Mouse (Mus musculus) forebrain, embryonic 11.5 days (tissue): ENCODE measurements at regions not wholly inside any gene's neighbourhood (a gene's known extent, or its start where the extent isn't known, plus 50 kb on each side); places are given as distances from the start of the nearest gene placed in this dataset.

Source experiments
- ATAC-seq: fragments of 200-750 bp; cut with Nextera tagmentation; replicated peaks from 2 replicates; pipeline ENCODE4 v1.8.0; 2017; ENCODE audit warnings: moderate TSS enrichment; ENCODE audit not compliant: low FRiP score
- DNase-seq: peaks from one replicate; pipeline ENCODE4 v3.0.0-alpha.2; 2017; ENCODE audit warnings: low spot score
- H3K27ac ChIP-seq: fragments of 300-500 bp; sonication (generic); 2 replicates; pipeline ENCODE4 v1.5.1; 2014; ENCODE audit warnings: low read depth, low read length
- H3K27me3 ChIP-seq: fragments of 300-500 bp; sonication (generic); 2 replicates; pipeline ENCODE4 v1.6.1; 2014; ENCODE audit warnings: mild to moderate bottlenecking, low read length, mixed read lengths; ENCODE audit not compliant: control insufficient read depth, insufficient read depth
- H3K36me3 ChIP-seq: fragments of 300-500 bp; sonication (generic); 2 replicates; pipeline ENCODE4 v1.6.1; 2014; ENCODE audit warnings: mild to moderate bottlenecking, low read length, moderate library complexity, mixed read lengths; ENCODE audit not compliant: control insufficient read depth, insufficient read depth
- H3K4me1 ChIP-seq: fragments of 300-500 bp; sonication (generic); replicated peaks from 2 replicates; pipeline ENCODE4 v1.6.1; 2014; ENCODE audit warnings: low read length, mixed read lengths; ENCODE audit not compliant: control insufficient read depth, insufficient read depth
- H3K4me2 ChIP-seq: fragments of 300-500 bp; sonication (generic); 2 replicates; pipeline ENCODE4 v1.6.1; 2014; ENCODE audit warnings: low read depth, mild to moderate bottlenecking, low read length, moderate library complexity, mixed read lengths; ENCODE audit not compliant: severe bottlenecking
- H3K4me3 ChIP-seq: fragments of 300-500 bp; sonication (generic); 2 replicates; pipeline ENCODE4 v1.5.1; 2014; ENCODE audit warnings: low read depth, low read length
- H3K9ac ChIP-seq: fragments of 300-500 bp; sonication (generic); 2 replicates; pipeline ENCODE4 v1.6.1; 2014; ENCODE audit warnings: low read length
- H3K9me3 ChIP-seq: fragments of 300-500 bp; sonication (generic); 2 replicates; pipeline ENCODE4 v1.6.1; 2016; ENCODE audit warnings: low read length, mixed read lengths; ENCODE audit not compliant: control insufficient read depth
- WGBS: fragments of 180-500 bp; shearing (Covaris S2); extraction: QIAGEN DNeasy Blood & Tissue Kit; methylation state at CpG from one replicate; pipeline ENCODE4 v1.1.7; 2014; 5-methylcytosine and 5-hydroxymethylcytosine counted together

DNA sequence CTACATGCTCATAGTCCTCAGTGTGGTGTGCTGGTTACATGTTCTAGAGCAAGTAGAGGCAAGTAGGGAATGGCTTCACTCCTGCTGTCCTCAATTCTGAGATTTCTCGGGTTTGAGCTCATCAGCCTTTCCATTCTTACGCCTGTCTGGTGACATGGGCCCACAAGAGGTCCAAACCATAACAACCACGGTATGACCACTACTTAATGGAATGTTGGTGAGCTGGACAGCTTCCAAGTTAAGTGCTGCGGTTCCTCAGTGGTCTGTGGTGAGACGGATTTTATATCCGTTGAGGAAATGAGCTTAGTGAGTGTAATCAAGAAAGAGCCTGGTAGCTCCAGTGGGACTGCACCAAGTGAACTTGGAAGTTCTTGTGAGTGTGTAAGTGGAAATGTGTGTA is 381.6 kb downstream of the 1810013L24Rik start:
- Histone ChIP-seq H3K9ac (no peak overlapping the region), H3K27ac (no peak overlapping the region), H3K9me3 (no peaks in the 10 kb centered on the region), H3K27me3 (no peaks in the 10 kb centered on the region), H3K4me2 (no peak overlapping the region), H3K4me1 (no peaks in the 10 kb centered on the region), H3K4me3 (no peak overlapping the region), H3K36me3 (no peaks in the 10 kb centered on the region)
- ATAC-seq (no peak), DNase-seq (no peak)
- WGBS: 90% methylated on average over 6 of the region's 6 CpGs

DNA sequence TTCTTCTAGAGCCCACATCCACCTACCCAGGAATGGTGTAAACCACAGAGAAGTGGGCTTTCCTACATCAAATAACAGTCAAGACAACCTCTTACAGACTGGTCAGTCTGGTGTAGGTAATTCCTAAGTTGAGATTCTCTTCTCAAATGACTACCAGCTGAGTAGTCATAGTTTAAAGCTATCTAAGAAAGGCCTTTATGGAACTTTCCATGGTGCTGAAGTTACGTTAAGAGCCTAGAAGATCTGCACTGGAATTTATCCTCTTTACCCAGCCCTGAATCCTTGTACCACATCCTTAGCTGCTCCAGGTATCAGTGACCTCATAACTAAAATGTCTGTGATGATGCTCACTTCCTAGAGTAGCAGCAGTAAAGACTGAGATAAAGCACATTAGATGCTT is 385.2 kb downstream of the 1810013L24Rik start:
- H3K27ac ChIP-seq: no peak overlapping the region
- no peak for ATAC-seq
- H3K36me3 ChIP-seq: no peaks in the 10 kb centered on the region
- H3K4me3 ChIP-seq: no peak overlapping the region
- no peak overlapping the region for H3K4me2 ChIP-seq
- 61% methylated on average over 1 of the region's 1 CpGs for WGBS
- H3K9ac ChIP-seq: no peak overlapping the region
- H3K4me1 ChIP-seq: no peaks in the 10 kb centered on the region
- DNase-seq: no peak
- no peaks in the 10 kb centered on the region for H3K9me3 ChIP-seq
- no peaks in the 10 kb centered on the region for H3K27me3 ChIP-seq

DNA sequence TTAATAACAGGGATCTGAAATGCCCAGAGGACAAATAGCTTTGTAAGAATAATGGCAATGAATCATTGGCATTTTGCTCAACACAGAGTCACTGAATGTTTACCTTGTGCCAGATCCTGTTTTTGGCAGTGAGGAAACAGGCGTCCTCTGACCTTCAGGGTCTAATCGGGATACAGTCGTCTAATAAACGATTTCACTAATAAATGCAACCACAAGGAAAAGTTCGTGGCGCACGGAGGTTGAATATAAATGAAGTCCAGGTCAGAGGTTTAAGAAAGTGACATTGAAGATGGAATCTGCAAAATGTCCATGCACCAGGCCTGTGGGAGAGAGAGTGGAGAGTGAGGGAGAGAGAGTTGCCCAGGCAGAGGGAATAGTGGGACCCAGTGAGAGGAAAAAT is 387.5 kb downstream of the 1810013L24Rik start:
- 92% methylated on average over 7 of the region's 7 CpGs for WGBS
- H3K27ac ChIP-seq: no peak overlapping the region
- H3K4me1 ChIP-seq: no peaks in the 10 kb centered on the region
- no peak overlapping the region for H3K4me2 ChIP-seq
- H3K4me3 ChIP-seq: no peak overlapping the region
- H3K9me3 ChIP-seq: no peaks in the 10 kb centered on the region
- no peak overlapping the region for H3K9ac ChIP-seq
- H3K36me3 ChIP-seq: no peaks in the 10 kb centered on the region
- DNase-seq: no peak
- no peak for ATAC-seq
- H3K27me3 ChIP-seq: no peaks in the 10 kb centered on the region

DNA sequence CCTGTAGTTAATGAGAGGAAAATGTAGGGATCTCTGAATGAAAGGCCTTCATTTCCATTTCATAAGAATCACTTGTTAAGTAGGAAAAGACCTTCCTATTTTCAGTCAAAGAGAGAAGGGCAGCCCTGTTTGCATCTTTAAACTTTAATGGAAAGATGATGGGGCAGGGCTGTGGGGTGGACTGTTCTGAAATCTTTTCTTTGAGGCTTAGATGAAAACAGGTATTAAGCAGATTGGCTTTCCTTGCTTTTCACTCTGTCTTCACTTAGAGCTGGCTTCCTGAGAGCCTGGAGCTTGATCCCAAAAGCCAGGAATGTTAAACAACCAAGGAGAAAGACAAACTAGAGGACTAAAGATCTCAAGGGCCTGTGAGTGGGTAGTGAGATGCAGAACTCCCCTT is 400.3 kb downstream of the 1810013L24Rik start:
- ATAC-seq: no peak
- H3K36me3 ChIP-seq: no peaks in the 10 kb centered on the region
- H3K4me2 ChIP-seq: no peak overlapping the region
- 0 out of 2 replicates have a peak, but pooled peaks cover 2% of the 10 kb centered on the region for H3K4me1 ChIP-seq
- no peaks in the 10 kb centered on the region for H3K27me3 ChIP-seq
- DNase-seq: no peak
- H3K9ac ChIP-seq: no peak overlapping the region
- H3K27ac ChIP-seq: no peak overlapping the region
- no peaks in the 10 kb centered on the region for H3K9me3 ChIP-seq
- no peak overlapping the region for H3K4me3 ChIP-seq

DNA sequence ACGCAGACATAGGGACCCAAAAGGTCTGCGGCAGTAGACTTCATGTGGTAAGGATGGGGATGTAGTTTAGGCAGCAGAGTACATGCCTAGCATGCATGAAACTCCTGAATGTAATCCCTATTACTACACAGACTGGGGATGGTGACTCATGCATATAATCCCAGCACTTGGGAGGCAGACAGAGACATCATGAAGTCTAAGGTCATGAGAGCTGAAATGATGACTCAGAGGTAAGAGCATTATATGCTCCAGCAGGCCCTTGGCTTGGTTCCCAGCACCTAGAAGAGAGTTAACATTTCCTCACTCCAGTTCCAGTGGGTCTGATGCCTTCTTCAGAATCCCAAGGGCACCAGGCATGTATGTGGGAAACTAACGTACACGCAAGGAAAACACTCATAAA is 412.2 kb downstream of the 1810013L24Rik start:
- DNase-seq (no peak), ATAC-seq (no peak)
- H3K36me3 ChIP-seq: no peaks in the 10 kb centered on the region
- no peaks in the 10 kb centered on the region for H3K4me1 ChIP-seq
- 90% methylated on average over 4 of the region's 4 CpGs for WGBS
- no peak overlapping the region for H3K9ac ChIP-seq
- no peak overlapping the region for H3K4me3 ChIP-seq
- no peaks in the 10 kb centered on the region for H3K27me3 ChIP-seq
- no peak overlapping the region for H3K4me2 ChIP-seq
- no peak overlapping the region for H3K27ac ChIP-seq
- H3K9me3 ChIP-seq: no peaks in the 10 kb centered on the region

DNA sequence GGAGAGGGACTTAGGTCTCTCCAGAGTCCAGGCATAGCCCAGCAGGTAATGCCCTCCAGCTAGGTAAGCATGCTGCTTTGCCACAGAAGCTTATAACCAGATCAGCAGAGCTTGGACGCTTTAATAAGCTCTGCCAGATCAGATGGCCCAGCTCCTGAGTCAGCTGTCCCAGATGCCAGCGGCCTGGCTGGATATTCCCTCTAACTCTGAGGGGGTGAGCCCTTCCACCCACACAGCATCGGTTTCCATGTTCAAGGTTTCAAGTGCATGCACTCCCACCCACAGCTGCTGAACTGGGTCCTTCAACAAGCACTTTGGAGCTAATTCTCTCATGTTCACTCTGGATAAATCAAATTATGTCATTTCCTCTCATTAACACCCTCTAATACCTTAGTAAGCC is 417.3 kb downstream of the 1810013L24Rik start:
- no peaks in the 10 kb centered on the region for H3K4me1 ChIP-seq
- 71% methylated on average over 3 of the region's 3 CpGs for WGBS
- H3K36me3 ChIP-seq: no peaks in the 10 kb centered on the region
- no peaks in the 10 kb centered on the region for H3K9me3 ChIP-seq
- no peak overlapping the region for H3K4me3 ChIP-seq
- H3K27ac ChIP-seq: no peak overlapping the region
- ATAC-seq: no peak
- no peak overlapping the region for H3K4me2 ChIP-seq
- no peak overlapping the region for H3K9ac ChIP-seq
- DNase-seq: no peak
- H3K27me3 ChIP-seq: no peaks in the 10 kb centered on the region

DNA sequence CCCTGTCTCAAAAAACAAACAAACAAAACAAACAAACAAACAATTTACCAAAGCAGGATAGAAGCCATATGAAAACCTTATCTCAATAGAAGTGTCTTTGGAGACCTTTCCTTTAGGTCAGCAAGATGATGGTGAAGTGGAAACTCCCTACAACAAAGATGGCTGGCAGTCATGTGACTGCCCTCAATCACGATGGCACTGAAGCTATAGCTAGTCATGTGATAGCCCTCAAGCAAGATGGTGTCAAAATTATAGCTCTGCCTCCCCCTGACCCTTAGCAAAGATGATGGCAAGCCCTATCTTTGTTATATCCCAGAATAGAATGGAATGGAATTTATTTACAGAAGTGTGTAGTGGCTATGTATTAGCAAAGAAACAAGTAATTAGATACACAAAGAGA is 423.2 kb downstream of the 1810013L24Rik start:
- Histone ChIP-seq H3K4me1 (no peaks in the 10 kb centered on the region), H3K4me2 (no peak overlapping the region), H3K27ac (no peak overlapping the region), H3K4me3 (no peak overlapping the region), H3K9me3 (no peaks in the 10 kb centered on the region), H3K27me3 (no peaks in the 10 kb centered on the region), H3K9ac (no peak overlapping the region), H3K36me3 (no peaks in the 10 kb centered on the region)
- WGBS: 100% methylated on average over 1 of the region's 1 CpGs
- no peak for ATAC-seq
- DNase-seq: no peak

DNA sequence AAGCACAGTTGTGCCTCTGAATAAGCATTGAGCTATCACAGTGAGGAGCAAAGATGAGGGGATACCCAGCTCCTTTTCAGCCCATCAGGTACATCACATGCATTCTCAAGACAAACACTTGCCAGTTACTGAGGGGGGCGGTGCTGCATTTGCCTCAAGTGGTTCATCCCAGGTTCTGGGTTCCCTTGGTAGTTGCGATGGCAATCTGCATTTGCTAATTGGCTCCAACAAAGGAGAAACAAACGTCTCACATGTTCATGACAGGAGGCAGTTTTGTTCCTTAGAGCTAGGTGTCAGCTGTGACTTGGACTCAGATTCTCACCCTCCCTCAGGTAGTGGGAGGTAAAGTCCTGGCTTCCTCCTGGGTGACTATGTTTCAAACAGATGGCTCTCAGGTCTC is 425.5 kb downstream of the 1810013L24Rik start:
- H3K27me3 ChIP-seq: no peaks in the 10 kb centered on the region
- H3K4me1 ChIP-seq: no peaks in the 10 kb centered on the region
- no peak overlapping the region for H3K9ac ChIP-seq
- no peak for ATAC-seq
- no peak overlapping the region for H3K4me2 ChIP-seq
- no peaks in the 10 kb centered on the region for H3K9me3 ChIP-seq
- H3K27ac ChIP-seq: no peak overlapping the region
- no peak for DNase-seq
- no peaks in the 10 kb centered on the region for H3K36me3 ChIP-seq
- 65% methylated on average over 3 of the region's 3 CpGs for WGBS
- H3K4me3 ChIP-seq: no peak overlapping the region

DNA sequence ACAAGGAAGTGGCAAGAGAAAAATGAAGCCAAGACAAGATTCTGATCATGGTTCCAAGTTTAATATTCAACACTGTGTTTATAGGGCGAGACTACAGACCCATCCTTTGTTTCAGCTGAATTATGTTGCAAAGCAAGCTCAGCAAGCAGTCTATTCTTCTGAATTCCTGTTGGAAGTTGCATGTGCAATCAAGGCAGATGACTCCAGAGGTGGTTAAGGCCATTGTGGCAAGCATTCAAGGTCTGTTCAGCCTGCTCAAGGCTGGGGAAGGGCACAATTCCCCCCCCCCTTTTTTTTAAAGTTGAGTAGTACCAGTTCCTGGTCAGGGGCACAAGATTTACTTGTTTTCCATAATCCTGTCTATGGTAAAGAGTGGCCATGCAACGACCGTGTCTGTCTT is 431.1 kb downstream of the 1810013L24Rik start:
- Histone ChIP-seq H3K27ac (no peak overlapping the region), H3K9ac (no peak overlapping the region), H3K9me3 (no peaks in the 10 kb centered on the region), H3K36me3 (no peaks in the 10 kb centered on the region), H3K4me1 (no peaks in the 10 kb centered on the region), H3K4me3 (no peak overlapping the region), H3K4me2 (no peak overlapping the region), H3K27me3 (no peaks in the 10 kb centered on the region)
- 89% methylated on average over 3 of the region's 3 CpGs for WGBS
- DNase-seq (no peak), ATAC-seq (no peak)
